Mouse (Mus musculus): ENCODE measurements around the gene Hydin.

DNA sequence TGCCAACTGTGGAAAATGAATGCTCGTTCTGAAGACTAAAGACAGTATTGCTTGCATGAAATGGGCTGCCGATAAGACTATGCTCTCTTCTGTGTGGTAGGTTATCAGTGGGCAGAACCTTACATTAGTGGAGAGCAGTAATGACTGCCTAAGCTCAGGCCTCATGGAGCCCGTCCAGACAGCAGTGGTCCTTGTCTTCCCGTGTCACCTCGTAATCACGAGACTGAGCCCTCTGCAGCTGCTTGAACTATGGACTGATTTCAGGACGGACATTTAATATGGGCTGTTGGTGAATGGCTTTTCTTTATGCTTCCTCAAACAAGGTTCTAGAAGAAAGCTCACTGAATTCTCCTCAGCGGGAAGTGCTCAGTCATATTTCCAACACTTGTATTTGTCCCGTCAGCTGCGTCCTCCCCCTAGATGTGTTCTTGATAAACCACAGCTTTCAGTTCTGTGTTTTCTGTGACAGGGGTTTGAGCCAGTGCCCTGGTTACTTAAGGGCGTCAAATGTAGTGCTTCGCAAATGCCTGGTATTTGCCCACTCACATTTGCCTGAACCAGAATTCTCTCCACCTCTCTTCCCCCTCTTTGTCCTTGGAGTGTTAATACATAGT is 73.4 kb downstream of the Hydin start:
- TF ChIP-seq EP300 (IDR thresholded peaks at IDR 0.05; ENCODE audit: low read depth): no peak
- no peak for TF ChIP-seq CTCF (IDR thresholded peaks at IDR 0.05; ENCODE audit: low read depth)

Data from liver, postnatal 0 days (tissue).